Mouse (Mus musculus): ENCODE data around the gene Clmn.

DNA sequence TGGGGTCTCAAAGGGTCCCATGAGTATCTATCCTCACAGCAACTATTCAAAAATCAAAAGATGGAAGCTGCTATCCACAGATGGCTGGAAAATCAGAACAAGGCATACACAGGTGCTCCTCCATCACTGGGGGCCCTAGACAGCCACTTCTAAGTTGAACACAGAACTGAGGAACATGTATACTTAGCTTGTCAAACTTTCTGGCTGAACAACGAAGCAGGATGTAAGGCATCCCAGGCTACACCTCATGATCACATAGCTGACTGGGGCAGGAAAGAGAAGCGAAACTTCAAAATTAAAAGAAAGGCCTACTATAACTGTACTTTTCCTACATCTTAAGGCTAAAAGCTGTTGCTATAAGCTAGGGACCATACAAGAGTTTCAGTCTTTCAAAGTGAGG, 115.9 kb downstream of the Clmn start:
- TF ChIP-seq CTCF (IDR thresholded peaks at IDR 0.05; ENCODE audit: low read depth, low read length), result no peak
- TF ChIP-seq POLR2A (IDR thresholded peaks at IDR 0.05; ENCODE audit: borderline replicate concordance, low read depth, low read length), result no peak
